In genomic region chr4:102104534-102105014, GRCm38 (mm10) we compare ENCODE assay signal across 13 mouse cellular contexts. TPM values are rescaled to one million over a fixed set of nuclear protein-coding genes. Genes with fewer than 3 reads are reported as not detected.
DNase-seq lines count a peak whose midpoint lies in the region; TF ChIP-seq lines count a peak whose summit lies in the region.
"Had no signal": no experiment of that assay in that cellular context is flagged by ENCODE, and none has a peak within 500 bp of the region (broad histone marks: within the 10 kb centered on the region; RNA-seq: fewer than 3 reads in every experiment).

No protein-coding gene starts in this region.

- no peak overlapping the region for H3K27ac ChIP-seq in forebrain, embryonic 10.5 days
- H3K27ac ChIP-seq: embryonic facial prominence, embryonic 15.5 days; kidney, postnatal 0 days; lung, embryonic 15.5 days had no signal

- peak overlapping the region; percentile 9 for H3K4me2 ChIP-seq in myocyte (ENCODE audit: low read depth)
- H3K4me2 ChIP-seq: embryonic facial prominence, embryonic 15.5 days; lung, embryonic 15.5 days had no signal

- 40% methylated on average over 2 of the region's 2 CpGs for WGBS in lung, adult 2 months
- WGBS in forebrain, embryonic 10.5 days = 92% methylated on average over 2 of the region's 2 CpGs

- TF ChIP-seq CTCF in lung, adult 2 months (IDR thresholded peaks at IDR 0.05; ENCODE audit: insufficient read depth, low read length) = no peak

- no peak for TF ChIP-seq POLR2A in lung, adult 2 months (IDR thresholded peaks at IDR 0.05; ENCODE audit: borderline replicate concordance, extremely low read depth, low read depth, low read length)
- TF ChIP-seq POLR2A in myocyte (IDR thresholded peaks at IDR 0.05; ENCODE audit: insufficient read length, low read depth) = no peak

- DNase-seq in adrenal gland, adult 2 months = peak; percentile 20
- DNase-seq in adrenal gland, postnatal 10 days = no peak
- DNase-seq in lung, postnatal 25 days (ENCODE audit: low spot score) = peak; percentile 30
- no peak for DNase-seq in lung, adult 2 months
- DNase-seq in cerebellum, postnatal 25 days = peak; percentile 79 to 80
- DNase-seq in layer of hippocampus, adult 8-10 months (ENCODE audit: low spot score in 2 of 2) = no peak
- no peak for DNase-seq in forebrain, embryonic 10.5 days (ENCODE audit: extremely low spot score, low spot score)
- DNase-seq: spleen, adult 18-20 months; thymus, adult 18-20 months had no signal

- peaks cover 7% of the 10 kb centered on the region for H3K4me1 ChIP-seq in lung, adult 2 months (ENCODE audit: control insufficient read depth, insufficient read depth, low read length)
- no peaks in the 10 kb centered on the region for H3K4me1 ChIP-seq in forebrain, embryonic 10.5 days
- H3K4me1 ChIP-seq: embryonic facial prominence, embryonic 15.5 days; lung, embryonic 15.5 days had no signal

- H3K79me2 ChIP-seq in myocyte (ENCODE audit: control insufficient read depth, insufficient read depth) = no peaks in the 10 kb centered on the region

- H3K4me3 ChIP-seq in lung, adult 2 months (replicated peaks; ENCODE audit: extremely low read depth, low read depth, low read length) = no peak overlapping the region
- no peak overlapping the region for H3K4me3 ChIP-seq in myocyte
- H3K4me3 ChIP-seq in forebrain, embryonic 10.5 days = no peak overlapping the region
- H3K4me3 ChIP-seq: embryonic facial prominence, embryonic 15.5 days; lung, embryonic 15.5 days had no signal

- H3K36me3 ChIP-seq in myocyte (ENCODE audit: control insufficient read depth, insufficient read depth) = no peaks in the 10 kb centered on the region
- no peaks in the 10 kb centered on the region for H3K36me3 ChIP-seq in forebrain, embryonic 10.5 days (replicated peaks)
- H3K36me3 ChIP-seq: embryonic facial prominence, embryonic 15.5 days; lung, embryonic 15.5 days had no signal

- H3ac ChIP-seq in myocyte (ENCODE audit: control insufficient read depth, insufficient read length) = no peak overlapping the region

- H3K27me3 ChIP-seq in myocyte (ENCODE audit: control insufficient read depth, insufficient read depth, insufficient read length) = no peaks in the 10 kb centered on the region
- H3K27me3 ChIP-seq in forebrain, embryonic 10.5 days (ENCODE audit: poor library complexity, severe bottlenecking) = no peaks in the 10 kb centered on the region
- H3K27me3 ChIP-seq: embryonic facial prominence, embryonic 15.5 days; lung, embryonic 15.5 days had no signal

- no peaks in the 10 kb centered on the region for H3K9me3 ChIP-seq in forebrain, embryonic 10.5 days
- H3K9me3 ChIP-seq: embryonic facial prominence, embryonic 15.5 days; lung, embryonic 15.5 days had no signal

TF ChIP-seq in myocyte, 11 proteins besides CTCF, POLR2A, EP300 and RAD21:
- TF ChIP-seq MAX (IDR thresholded peaks at IDR 0.05; ENCODE audit: low read depth) (no peak), USF1 (IDR thresholded peaks at IDR 0.05; ENCODE audit: low read depth) (no peak), E2F4 (IDR thresholded peaks at IDR 0.05; ENCODE audit: insufficient read depth) (no peak), CEBPB (IDR thresholded peaks at IDR 0.05; ENCODE audit: insufficient read depth, poor library complexity, severe bottlenecking) (no peak), SRF (IDR thresholded peaks at IDR 0.05; ENCODE audit: control insufficient read depth, insufficient read length, low read depth) (no peak), MYOD1 (IDR thresholded peaks at IDR 0.05; ENCODE audit: control insufficient read depth in 1 of 3, insufficient read length in 2 of 3, low read depth in 2 of 3) (no peak), TCF12 (IDR thresholded peaks at IDR 0.05; ENCODE audit: insufficient read depth, poor library complexity, severe bottlenecking) (no peak), REST (IDR thresholded peaks at IDR 0.05; ENCODE audit: insufficient read depth, insufficient read length) (no peak), MYOG (IDR thresholded peaks at IDR 0.05; ENCODE audit: control insufficient read depth in 1 of 3, insufficient read depth in 1 of 3, insufficient read length in 2 of 3, low read depth in 2 of 3) (no peak), TCF3 (IDR thresholded peaks at IDR 0.05; ENCODE audit: insufficient read length, low read depth) (no peak)

RNA-seq across cellular contexts. Expression of gene Pde4b, which starts 17.2 kb away (rescaled TPM):
- total RNA-seq in adrenal gland, adult 2 months (2021) = 1 to 10 TPM; 3.1 to 6.8 TPM
- 0.48 and 0.62 TPM in 2 replicates for polyA plus RNA-seq in adrenal gland, adult 2 months (2012; rRNA removed)
- 10 to 100 TPM; 16.2 to 23.1 TPM for total RNA-seq in adrenal gland, postnatal 10 days (2021)
- polyA plus RNA-seq in lung, adult 2 months (2012; rRNA removed) = 19.9 and 23.1 TPM in 2 replicates
- 6.7 TPM for polyA plus RNA-seq in myocyte (2012; fragmentation: generic; extraction: Trizol)
- 10 to 100 TPM; 67.4 to 82.7 (median 71.2) TPM for total RNA-seq in layer of hippocampus, adult 8-10 months (2022)
- 5.5 and 6.3 TPM in 2 replicates for polyA plus RNA-seq in forebrain, embryonic 10.5 days (2016; fragmentation: Nextera tagmentation; extraction: Ambion mirVana)

Comparison
In these comparisons a context has a peak if more than half of its experiments do, and no peak if none do; other contexts are left out.
1. DNase-seq: peak in adrenal gland, adult 2 months (single experiment), lung, postnatal 25 days (single experiment) and cerebellum, postnatal 25 days (2 of 2); none in adrenal gland, postnatal 10 days (single experiment), lung, adult 2 months (single experiment), layer of hippocampus, adult 8-10 months (0 of 2) and forebrain, embryonic 10.5 days (single experiment).